Mouse (Mus musculus) Patski (cell line): ENCODE results near the gene Hist1h4j. TPM values are rescaled to one million over a fixed set of nuclear protein-coding genes. Genes with fewer than 3 reads are reported as not detected.
"Not testable (repeated sequence)": the region's sequence is repeated elsewhere in the genome, so short reads cannot be mapped to it uniquely, and the experiment has no call there.

Source experiments
- ATAC-seq: fragments of 100-300 bp; one replicate; pipeline ENCODE4 v1.8.0; 2021
- CTCF ChIA-PET: fragments of 350-600 bp; sonication (Branson Sonifier 250); formaldehyde crosslinking; loops from one replicate; lab custom pipeline; 2022; ENCODE audit warnings: inconsistent platforms; lab: Charles Lee
- POLR2A ChIA-PET: fragments of 350-600 bp; sonication (Branson Sonifier 250); formaldehyde crosslinking; loops from one replicate; lab custom pipeline; 2022; ENCODE audit warnings: antibody characterized with exemption, inconsistent platforms; lab: Charles Lee
- DNase-seq: peaks from one replicate; pipeline ENCODE4 v3.0.0-alpha.2; 2011; ENCODE audit warnings: low read depth, low spot score
- H3K27me3 ChIP-seq: fragments of 371-371 bp; one replicate; pipeline ENCODE4 v1.5.1; 2021
- CTCF ChIP-seq: fragments of 100-300 bp; IDR thresholded peaks from one replicate; pipeline ENCODE4 v1.5.1; 2021
- in situ Hi-C: fragments of 300-500 bp; cut with MboI; formaldehyde crosslinking; loops from 3 replicates; pipeline ENCODE4 v1.11.1; 2018; ENCODE audit warnings: low pct_unique_long_range_greater_than_20kb, mixed read lengths
- polyA plus RNA-seq: library from polyadenylated mRNA; unstranded; gene quantifications from one replicate; pipeline ENCODE4 v1.2.3, GENCODE M21; 2021

Hist1h4j gene
- polyA plus RNA-seq, 1 experiment from 2014 or later, result 1.2 TPM

- no peak for TF ChIP-seq CTCF
- ATAC-seq, result no peak
- ChIA-PET CTCF (no interaction called here), POLR2A (no interaction called here)
- no peak for DNase-seq
- H3K27me3 ChIP-seq, result no peaks in the 10 kb centered on the region
- in situ Hi-C loops, result loop anchor here (10.0 kb wide), 1 partner anchor 545 kb away; no protein-coding TSS in a partner anchor
Measured at GRCm38 (mm10) chr13:21729544-21729943, 5.3 kb upstream of the Hist1h4j start.

- ChIA-PET CTCF (interaction anchor here (0.7 to 1.3 kb wide), 4 partner anchors 9 to 15 kb away, joined by 3 to 4 read pairs (median 4); partner anchors contain the start of gene Hist1h2bm), POLR2A (interaction anchor here (1.1 kb wide), 1 partner anchor 15 kb away, joined by 3 read pairs; no protein-coding TSS in a partner anchor)
- no peak for DNase-seq
- no peaks in the 10 kb centered on the region for H3K27me3 ChIP-seq
- peak; percentile 10 for TF ChIP-seq CTCF
- ATAC-seq, result no peak
- in situ Hi-C loops, result loop anchor here (10.0 kb wide), 1 partner anchor 301 kb away; the partner anchor contains the start of genes Hist1h2ah and Hist1h2bk
Measured at GRCm38 (mm10) chr13:21733466-21733865, 1.4 kb upstream of the Hist1h4j start.

- CTCF ChIA-PET, result interaction anchor here (0.7 to 1.3 kb wide), 4 partner anchors 10 to 16 kb away, joined by 3 to 4 read pairs (median 4); partner anchors contain the start of gene Hist1h2bm
- in situ Hi-C loops, result loop anchor here (10.0 kb wide), 1 partner anchor 301 kb away; the partner anchor contains the start of genes Hist1h2ah and Hist1h2bk
- ATAC-seq (peak; percentile 70), DNase-seq (peak; percentile 63)
- peak; percentile 92 for TF ChIP-seq CTCF
- H3K27me3 ChIP-seq, result no peaks in the 10 kb centered on the region
- POLR2A ChIA-PET, result interaction anchor here (1.7 kb wide), 1 partner anchor 15 kb away, joined by 5 read pairs; no protein-coding TSS in a partner anchor
Measured at GRCm38 (mm10) chr13:21734010-21734905, 606 bp upstream of the Hist1h4j start.

GRCm38 (mm10) chr13:21745006-21745405, 10.1 kb downstream of the Hist1h4j start:
- TF ChIP-seq CTCF, result no peak
- DNase-seq (no peak), ATAC-seq (no peak)
- CTCF ChIA-PET, result no interaction called here
- in situ Hi-C loops, result no loop called here
- H3K27me3 ChIP-seq, result no peaks in the 10 kb centered on the region
- POLR2A ChIA-PET, result no interaction called here

- POLR2A ChIA-PET, result interaction anchor here (0.8 to 2.2 kb wide), 3 partner anchors 10 to 75 kb away, joined by 3 to 6 read pairs (median 5); partner anchors contain the start of gene Hist1h4j
- CTCF ChIA-PET, result interaction anchor here (2.0 kb wide), 1 partner anchor 11 kb away, joined by 5 read pairs; no protein-coding TSS in a partner anchor
- H3K27me3 ChIP-seq, result no peaks in the 10 kb centered on the region
- no peak for ATAC-seq
- no peak for TF ChIP-seq CTCF
- in situ Hi-C loops, result no loop called here
- DNase-seq, result no peak
Measured at GRCm38 (mm10) chr13:21749387-21750158, 14.7 kb downstream of the Hist1h4j start.

GRCm38 (mm10) chr13:21750159-21751017, 15.5 kb downstream of the Hist1h4j start, which contains the start of gene Hist1h4k:
Gene Hist1h4k (minus strand): TSS chr13:21750505.
- in situ Hi-C loops, H3K27me3 ChIP-seq: not testable (repeated sequence)
- ATAC-seq (peak; percentile 81), DNase-seq (peak; percentile 33)
- ChIA-PET POLR2A (interaction anchor here (0.7 to 2.2 kb wide), 2 partner anchors 15 kb away, joined by 3 to 5 read pairs; partner anchors contain the start of gene Hist1h4j), CTCF (interaction anchor here (2.0 kb wide), 1 partner anchor 12 kb away, joined by 5 read pairs; no protein-coding TSS in a partner anchor)

- no peak for TF ChIP-seq CTCF
- CTCF ChIA-PET, result no interaction called here
- no peak for ATAC-seq
- POLR2A ChIA-PET, result no interaction called here
- DNase-seq, result no peak
- in situ Hi-C loops, result no loop called here
- no peaks in the 10 kb centered on the region for H3K27me3 ChIP-seq
Measured at GRCm38 (mm10) chr13:21751417-21751816, 16.6 kb downstream of the Hist1h4j start.

GRCm38 (mm10) chr13:21751827-21752226, 17.0 kb downstream of the Hist1h4j start:
- ChIA-PET CTCF (interaction anchor here (0.7 to 1.5 kb wide), 2 partner anchors 11 to 32 kb away, joined by 4 to 5 read pairs; no protein-coding TSS in a partner anchor), POLR2A (interaction anchor here (0.6 to 2.2 kb wide), 2 partner anchors 28 to 291 kb away, joined by 4 to 8 read pairs; partner anchors contain the start of genes Hist1h1b and Hist1h2ag)
- in situ Hi-C loops, result no loop called here
- DNase-seq (no peak), ATAC-seq (no peak)
- TF ChIP-seq CTCF, result no peak
- H3K27me3 ChIP-seq, result no peaks in the 10 kb centered on the region

- H3K27me3 ChIP-seq, result no peaks in the 10 kb centered on the region
- CTCF ChIA-PET, result interaction anchor here (0.7 to 1.5 kb wide), 2 partner anchors 12 to 32 kb away, joined by 4 to 5 read pairs; no protein-coding TSS in a partner anchor
- POLR2A ChIA-PET, result interaction anchor here (0.6 to 2.2 kb wide), 2 partner anchors 28 to 290 kb away, joined by 4 to 8 read pairs; partner anchors contain the start of genes Hist1h1b and Hist1h2ag
- DNase-seq (no peak), ATAC-seq (no peak)
- in situ Hi-C loops, result no loop called here
- no peak for TF ChIP-seq CTCF
Measured at GRCm38 (mm10) chr13:21752356-21752755, 17.5 kb downstream of the Hist1h4j start.
